Mouse (Mus musculus) kidney, adult 11 months (tissue): ENCODE data around the gene Prkn.
"Not testable (repeated sequence)": the region's sequence is repeated elsewhere in the genome, so short reads cannot be mapped to it uniquely, and the experiment has no call there.

ENCODE experiments used
- DNase-seq: peaks from one replicate; pipeline ENCODE4 v3.0.0; 2022

Prkn gene

GRCm38 (mm10) chr17:11931641-11932040, 1091.5 kb downstream of the Prkn start:
- DNase-seq = no peak

- no peak for DNase-seq
Measured at GRCm38 (mm10) chr17:11933737-11934136, 1093.6 kb downstream of the Prkn start.

- no peak for DNase-seq
Measured at GRCm38 (mm10) chr17:11947436-11947835, 1107.3 kb downstream of the Prkn start.

GRCm38 (mm10) chr17:11949551-11950197, 1109.5 kb downstream of the Prkn start:
- DNase-seq = no peak

- no peak for DNase-seq
Measured at GRCm38 (mm10) chr17:11950198-11950594, 1110.0 kb downstream of the Prkn start.

- DNase-seq = no peak
Measured at GRCm38 (mm10) chr17:11955317-11955716, 1115.1 kb downstream of the Prkn start.

- no peak for DNase-seq
Measured at GRCm38 (mm10) chr17:11960492-11960891, 1120.3 kb downstream of the Prkn start.

GRCm38 (mm10) chr17:11962808-11963207, 1122.6 kb downstream of the Prkn start:
- no peak for DNase-seq

GRCm38 (mm10) chr17:11970160-11970559, 1130.0 kb downstream of the Prkn start:
- no peak for DNase-seq

- DNase-seq = no peak
Measured at GRCm38 (mm10) chr17:11972550-11972949, 1132.4 kb downstream of the Prkn start.

GRCm38 (mm10) chr17:11972969-11973787, 1133.0 kb downstream of the Prkn start:
- DNase-seq = no peak

- peak; percentile 46 for DNase-seq
Measured at GRCm38 (mm10) chr17:11975062-11975607, 1135.0 kb downstream of the Prkn start.

GRCm38 (mm10) chr17:11978260-11978821, 1138.2 kb downstream of the Prkn start:
- no peak for DNase-seq

- DNase-seq = no peak
Measured at GRCm38 (mm10) chr17:11981666-11982065, 1141.5 kb downstream of the Prkn start.

GRCm38 (mm10) chr17:11988110-11988837, 1148.1 kb downstream of the Prkn start:
- DNase-seq = no peak

GRCm38 (mm10) chr17:11989296-11989695, 1149.1 kb downstream of the Prkn start:
- DNase-seq = no peak

GRCm38 (mm10) chr17:11990386-11991087, 1150.4 kb downstream of the Prkn start:
- DNase-seq = no peak

GRCm38 (mm10) chr17:11993249-11993648, 1153.1 kb downstream of the Prkn start:
- no peak for DNase-seq

GRCm38 (mm10) chr17:11994252-11994651, 1154.1 kb downstream of the Prkn start:
- no peak for DNase-seq

GRCm38 (mm10) chr17:11994754-11995153, 1154.6 kb downstream of the Prkn start:
- DNase-seq = not testable (repeated sequence)

GRCm38 (mm10) chr17:11995522-11995921, 1155.3 kb downstream of the Prkn start:
- no peak for DNase-seq

GRCm38 (mm10) chr17:11996311-11996710, 1156.1 kb downstream of the Prkn start:
- no peak for DNase-seq
